Mouse (Mus musculus): ENCODE measurements around the gene Cdkal1. TPM values are rescaled to one million over a fixed set of nuclear protein-coding genes. Genes with fewer than 3 reads are reported as not detected.
A peak's percentile ranks its signal among the peaks of the same experiment; 100 is the strongest.

The Cdkal1 gene
- polyA plus RNA-seq, 1 experiment = 0.50 TPM

DNA sequence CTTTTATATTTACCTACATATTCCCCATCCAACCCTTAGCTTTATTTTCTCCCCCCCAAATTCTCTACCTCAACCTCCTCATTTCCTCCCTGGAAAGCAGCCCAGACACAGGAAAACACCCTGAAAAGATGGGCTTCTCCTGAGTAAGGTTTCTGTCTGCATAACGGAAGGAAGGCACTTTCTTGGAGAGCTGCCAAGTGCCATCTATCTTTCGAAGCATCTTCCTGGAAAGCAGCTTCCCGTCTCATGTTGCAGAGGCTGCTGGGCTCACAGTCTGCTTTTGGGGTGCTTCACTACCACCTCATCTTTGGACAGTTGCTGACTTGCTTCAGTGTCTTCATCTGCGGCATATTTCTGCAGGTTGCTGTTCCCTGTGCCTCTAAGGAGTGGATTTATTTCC is 622.8 kb downstream of the Cdkal1 start:
- TF ChIP-seq FLI1 (IDR thresholded peaks at IDR 0.05; ENCODE audit: low read length) (no peak), GATA1 (IDR thresholded peaks at IDR 0.05; ENCODE audit: borderline replicate concordance, low read length) (no peak)

GRCm38 (mm10) chr13:29224815-29225214 is 630.7 kb downstream of the Cdkal1 start:
- Histone ChIP-seq H3K9me3 (peaks cover 16% of the 10 kb centered on the region), H3K36me3 (replicated peaks; ENCODE audit: low read length) (no peaks in the 10 kb centered on the region), H3K4me3 (replicated peaks) (no peak overlapping the region), H3K27me3 (replicated peaks) (no peaks in the 10 kb centered on the region), H3K4me1 (no peaks in the 10 kb centered on the region)
- TF ChIP-seq FLI1 (IDR thresholded peaks at IDR 0.05; ENCODE audit: low read length) = no peak

More for the DNA sequence above, 622.8 kb downstream of the Cdkal1 start:
- Histone ChIP-seq H3K27me3 (replicated peaks) (no peaks in the 10 kb centered on the region), H3K9me3 (no peaks in the 10 kb centered on the region), H3K4me3 (replicated peaks) (no peak overlapping the region), H3K4me1 (no peaks in the 10 kb centered on the region), H3K36me3 (replicated peaks; ENCODE audit: low read length) (no peaks in the 10 kb centered on the region)

- TF ChIP-seq FLI1 (IDR thresholded peaks at IDR 0.05; ENCODE audit: low read length) (no peak), GATA1 (IDR thresholded peaks at IDR 0.05; ENCODE audit: borderline replicate concordance, low read length) (no peak)
- H3K36me3 ChIP-seq (replicated peaks; ENCODE audit: low read length) = no peaks in the 10 kb centered on the region
- H3K27me3 ChIP-seq (replicated peaks) = no peaks in the 10 kb centered on the region
- peaks cover 22% of the 10 kb centered on the region for H3K9me3 ChIP-seq
- no peak overlapping the region for H3K4me3 ChIP-seq (replicated peaks)
- no peaks in the 10 kb centered on the region for H3K4me1 ChIP-seq
Observed at GRCm38 (mm10) chr13:29222261-29222838, 633.1 kb downstream of the Cdkal1 start.

GRCm38 (mm10) chr13:29221646-29222045 is 633.8 kb downstream of the Cdkal1 start:
- no peak overlapping the region for H3K4me3 ChIP-seq (replicated peaks)
- H3K36me3 ChIP-seq (replicated peaks; ENCODE audit: low read length) = no peaks in the 10 kb centered on the region
- H3K27me3 ChIP-seq (replicated peaks) = no peaks in the 10 kb centered on the region
- TF ChIP-seq GATA1 (IDR thresholded peaks at IDR 0.05; ENCODE audit: borderline replicate concordance, low read length) (no peak), FLI1 (IDR thresholded peaks at IDR 0.05; ENCODE audit: low read length) (no peak)
- H3K9me3 ChIP-seq = peaks cover 22% of the 10 kb centered on the region
- H3K4me1 ChIP-seq = no peaks in the 10 kb centered on the region

GRCm38 (mm10) chr13:29218594-29219230 is 636.8 kb downstream of the Cdkal1 start:
- Histone ChIP-seq H3K27me3 (replicated peaks) (no peaks in the 10 kb centered on the region), H3K36me3 (replicated peaks; ENCODE audit: low read length) (no peaks in the 10 kb centered on the region), H3K4me1 (no peaks in the 10 kb centered on the region), H3K4me3 (replicated peaks) (no peak overlapping the region), H3K9me3 (peaks cover 13% of the 10 kb centered on the region)
- TF ChIP-seq FLI1 (IDR thresholded peaks at IDR 0.05; ENCODE audit: low read length) (no peak), GATA1 (IDR thresholded peaks at IDR 0.05; ENCODE audit: borderline replicate concordance, low read length) (no peak)

DNA sequence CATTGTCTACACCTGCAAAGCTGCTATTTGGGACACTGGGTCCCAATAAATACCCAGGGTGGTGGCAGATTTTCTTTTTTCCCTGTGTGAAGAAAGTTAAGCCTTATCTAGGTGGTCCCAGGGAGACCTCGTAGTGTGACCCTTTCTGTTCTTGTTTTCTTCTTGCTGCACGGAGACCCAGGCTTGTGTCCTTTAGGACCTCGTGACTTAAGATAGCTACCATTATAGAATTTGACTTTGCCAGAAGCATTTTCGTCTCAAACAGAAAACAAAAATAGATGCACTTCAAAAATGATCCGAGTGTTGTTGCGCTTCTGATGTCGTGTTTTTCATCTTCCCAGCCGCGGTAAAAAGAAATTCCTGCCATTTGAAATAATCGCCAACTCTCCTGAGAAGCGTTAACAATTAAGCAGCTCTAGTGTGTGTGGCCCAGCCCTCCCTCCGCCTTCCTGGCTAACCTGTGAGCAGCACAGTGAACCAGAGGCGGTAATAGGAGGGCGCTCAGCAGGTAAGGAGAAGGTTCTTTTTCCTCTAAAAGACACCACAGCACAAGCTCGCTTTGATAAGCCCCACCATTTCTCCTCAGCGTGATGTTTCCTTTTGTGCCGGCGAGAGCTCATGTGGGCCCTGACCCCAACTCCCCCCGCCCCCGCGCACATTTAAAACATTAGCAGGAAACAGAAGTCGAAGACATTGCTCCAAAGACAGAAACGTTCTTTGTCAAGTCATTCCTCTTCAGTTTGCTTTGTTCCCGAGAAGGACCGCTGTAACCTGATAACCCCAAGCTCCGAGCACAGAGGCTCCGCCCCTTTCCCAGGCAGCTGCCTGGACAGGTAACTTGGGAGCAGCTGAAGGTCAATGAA is 645.1 kb downstream of the Cdkal1 start:
- Histone ChIP-seq H3K4me3 (replicated peaks) (peak overlapping the region; percentile 85), H3K4me1 (peaks cover 3% of the 10 kb centered on the region), H3K36me3 (replicated peaks; ENCODE audit: low read length) (no peaks in the 10 kb centered on the region), H3K27me3 (replicated peaks) (peaks cover 3% of the 10 kb centered on the region), H3K9me3 (peaks cover 18% of the 10 kb centered on the region; the same call in 1 of the 2 replicates)
- TF ChIP-seq GATA1 (IDR thresholded peaks at IDR 0.05; ENCODE audit: borderline replicate concordance, low read length) = no peak
- TF ChIP-seq FLI1 (IDR thresholded peaks at IDR 0.05; ENCODE audit: low read length) = no peak

GRCm38 (mm10) chr13:29208749-29209148 is 646.7 kb downstream of the Cdkal1 start:
- Histone ChIP-seq H3K27me3 (replicated peaks) (peaks cover 3% of the 10 kb centered on the region), H3K4me3 (replicated peaks) (no peak overlapping the region), H3K4me1 (peaks cover 3% of the 10 kb centered on the region), H3K36me3 (replicated peaks; ENCODE audit: low read length) (no peaks in the 10 kb centered on the region), H3K9me3 (peaks cover 18% of the 10 kb centered on the region; the same call in 1 of the 2 replicates)
- TF ChIP-seq GATA1 (IDR thresholded peaks at IDR 0.05; ENCODE audit: borderline replicate concordance, low read length) (no peak), FLI1 (IDR thresholded peaks at IDR 0.05; ENCODE audit: low read length) (no peak)

DNA sequence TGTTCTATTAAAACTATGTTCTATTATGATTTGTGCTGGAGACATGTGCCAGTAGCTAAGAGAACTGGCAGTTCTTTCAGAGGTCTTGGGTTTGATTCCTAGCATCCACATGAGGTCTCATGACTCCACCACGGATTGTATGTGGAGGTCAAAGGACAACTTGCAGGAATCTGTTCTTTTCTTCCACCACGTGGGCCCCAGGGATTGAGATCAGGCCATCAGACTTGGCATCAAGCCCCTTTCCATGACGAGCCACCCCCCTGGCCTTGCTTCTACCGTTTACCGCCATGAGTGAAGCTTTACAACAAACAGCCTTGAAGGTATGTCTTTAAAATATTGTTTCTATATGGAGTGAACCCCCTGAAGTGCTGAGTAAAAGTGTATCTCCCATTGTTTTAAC is 651.6 kb downstream of the Cdkal1 start:
- Histone ChIP-seq H3K4me3 (replicated peaks) (no peak overlapping the region), H3K9me3 (peaks cover 16% of the 10 kb centered on the region; the same call in 1 of the 2 replicates), H3K36me3 (replicated peaks; ENCODE audit: low read length) (no peaks in the 10 kb centered on the region), H3K27me3 (replicated peaks) (no peaks in the 10 kb centered on the region), H3K4me1 (no peaks in the 10 kb centered on the region)
- TF ChIP-seq GATA1 (IDR thresholded peaks at IDR 0.05; ENCODE audit: borderline replicate concordance, low read length) = no peak

- Histone ChIP-seq H3K27me3 (replicated peaks) (no peaks in the 10 kb centered on the region), H3K4me1 (no peaks in the 10 kb centered on the region), H3K36me3 (replicated peaks; ENCODE audit: low read length) (no peaks in the 10 kb centered on the region), H3K9me3 (peaks cover 12% of the 10 kb centered on the region; the same call in 1 of the 2 replicates), H3K4me3 (replicated peaks) (no peak overlapping the region)
- TF ChIP-seq GATA1 (IDR thresholded peaks at IDR 0.05; ENCODE audit: borderline replicate concordance, low read length) (no peak), FLI1 (IDR thresholded peaks at IDR 0.05; ENCODE audit: low read length) (no peak)
Observed at GRCm38 (mm10) chr13:29203426-29203825, 652.0 kb downstream of the Cdkal1 start.

GRCm38 (mm10) chr13:29202562-29202961 is 652.9 kb downstream of the Cdkal1 start:
- Histone ChIP-seq H3K4me3 (replicated peaks) (no peak overlapping the region), H3K27me3 (replicated peaks) (no peaks in the 10 kb centered on the region), H3K4me1 (no peaks in the 10 kb centered on the region), H3K9me3 (peaks cover 4% of the 10 kb centered on the region; the same call in 1 of the 2 replicates), H3K36me3 (replicated peaks; ENCODE audit: low read length) (no peaks in the 10 kb centered on the region)
- TF ChIP-seq GATA1 (IDR thresholded peaks at IDR 0.05; ENCODE audit: borderline replicate concordance, low read length) (no peak), FLI1 (IDR thresholded peaks at IDR 0.05; ENCODE audit: low read length) (no peak)

Data from megakaryocyte, embryonic 14.5 days (primary cell).